Mouse (Mus musculus) liver, embryonic 14.5 days (tissue): Measurements from ENCODE around the gene Aox3.

Source experiments
- CTCF ChIP-seq: IDR thresholded peaks from 2 replicates; pipeline ENCODE4 v1.5.1; 2016; ENCODE audit warnings: antibody characterized with exemption, low read depth, control low read depth
- EP300 ChIP-seq: IDR thresholded peaks from 2 replicates; pipeline ENCODE4 v1.6.1; 2016; ENCODE audit warnings: antibody characterized with exemption, low read depth

GRCm38 (mm10) chr1:58113441-58113840 is 511 bp downstream of the Aox3 start:
- no peak for TF ChIP-seq CTCF
- no peak for TF ChIP-seq EP300
